Mouse (Mus musculus) neural tube, embryonic 13.5 days (tissue): Measurements from ENCODE around the gene 1700016K19Rik. TPM values are rescaled to one million over a fixed set of nuclear protein-coding genes. Genes with fewer than 3 reads are reported as not detected.
A peak's percentile ranks its signal among the peaks of the same experiment; 100 is the strongest.

Experiments used
- ATAC-seq: fragments of 200-750 bp; cut with Nextera tagmentation; 2 replicates; pipeline ENCODE4 v1.8.0; 2017; ENCODE audit warnings: low read depth, mild to moderate bottlenecking, moderate TSS enrichment, moderate library complexity
- H3K27ac ChIP-seq: fragments of 300-500 bp; sonication (generic); replicated peaks from 2 replicates; pipeline ENCODE4 v1.5.1; 2015; ENCODE audit warnings: moderate library complexity, mild to moderate bottlenecking, inconsistent platforms
- H3K27me3 ChIP-seq: fragments of 300-500 bp; sonication (generic); 2 replicates; pipeline ENCODE4 v1.6.1; 2015; ENCODE audit warnings: mild to moderate bottlenecking, inconsistent platforms
- H3K36me3 ChIP-seq: fragments of 300-500 bp; sonication (generic); 2 replicates; pipeline ENCODE4 v1.6.1; 2015; ENCODE audit warnings: mild to moderate bottlenecking, inconsistent platforms
- H3K4me1 ChIP-seq: fragments of 300-500 bp; sonication (generic); replicated peaks from 2 replicates; pipeline ENCODE4 v1.6.1; 2015; ENCODE audit warnings: inconsistent platforms
- H3K4me2 ChIP-seq: fragments of 300-500 bp; sonication (generic); 2 replicates; pipeline ENCODE4 v1.6.1; 2015; ENCODE audit warnings: inconsistent platforms, mild to moderate bottlenecking, moderate library complexity
- H3K4me3 ChIP-seq: fragments of 300-500 bp; sonication (generic); 2 replicates; pipeline ENCODE4 v1.5.1; 2015; ENCODE audit warnings: mild to moderate bottlenecking, inconsistent platforms
- H3K9ac ChIP-seq: fragments of 300-500 bp; sonication (generic); 2 replicates; pipeline ENCODE4 v1.6.1; 2015; ENCODE audit warnings: moderate library complexity, mild to moderate bottlenecking, inconsistent platforms
- H3K9me3 ChIP-seq: fragments of 300-500 bp; sonication (generic); 2 replicates; pipeline ENCODE4 v1.6.1; 2016; ENCODE audit warnings: inconsistent platforms
- WGBS: fragments of 180-500 bp; shearing (Covaris S2); methylation state at CpG from one replicate; pipeline ENCODE4 v1.1.7; 2015; 5-methylcytosine and 5-hydroxymethylcytosine counted together
- polyA plus RNA-seq: library from polyadenylated mRNA; unstranded; fragments of >200 nt; fragmentation: Nextera tagmentation; extraction: Ambion mirVana; gene quantifications from 2 replicates; pipeline ENCODE4 v1.2.1, GENCODE M21; 2015

1700016K19Rik gene
- polyA plus RNA-seq, result 0.43 and 0.68 TPM in 2 replicates

DNA sequence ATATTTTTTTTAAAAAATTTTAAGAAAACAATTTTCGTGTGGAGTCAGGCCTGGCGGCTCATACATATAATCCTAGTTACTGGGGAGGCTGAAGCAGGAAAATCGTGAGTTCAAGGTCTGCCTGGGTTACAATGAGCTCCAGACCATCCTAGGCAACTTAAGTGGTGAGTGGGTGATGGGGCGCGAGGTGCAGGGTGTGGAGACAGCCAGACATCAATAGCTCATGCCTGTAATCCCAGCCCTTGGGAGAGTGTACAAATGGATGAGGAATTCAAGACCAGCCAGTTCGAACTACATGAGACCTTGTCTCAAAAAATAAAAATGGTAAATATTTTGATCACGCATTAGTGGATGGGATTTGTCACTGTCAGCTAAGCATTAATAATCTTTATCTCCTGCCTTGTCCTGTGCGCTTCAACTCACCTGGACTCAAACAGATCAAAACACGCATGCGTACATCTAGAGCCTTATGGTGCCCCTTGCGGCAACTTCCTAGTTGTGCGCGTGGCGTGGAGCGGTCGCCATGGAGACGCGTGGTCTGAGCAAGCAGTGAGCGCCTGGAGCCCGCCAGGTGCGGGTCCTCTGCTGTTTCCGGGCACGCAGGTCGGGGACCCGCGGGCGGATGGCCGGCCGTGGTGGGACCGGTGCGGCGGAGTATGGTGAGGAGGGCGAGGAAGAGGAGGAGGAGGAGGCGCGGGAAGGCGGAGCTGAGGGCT is at the start of gene 1700016K19Rik:
Gene 1700016K19Rik, plus strand, starts transcription at position 473 of the 716 bp plus-strand sequence.
- 15% methylated on average over 34 of the region's 36 CpGs for WGBS
- Histone ChIP-seq H3K27ac (no peak within 1 kb of the TSS), H3K4me3 (peak within 1 kb of the TSS; percentile 56), H3K4me1 (peaks cover 8% of the 10 kb centered on the region), H3K36me3 (no peaks in the 10 kb centered on the region), H3K9ac (peak within 1 kb of the TSS; percentile 67), H3K4me2 (peak within 1 kb of the TSS; percentile 83), H3K9me3 (no peaks in the 10 kb centered on the region), H3K27me3 (peaks cover 20% of the 10 kb centered on the region)
- peak; percentile 93 for ATAC-seq

DNA sequence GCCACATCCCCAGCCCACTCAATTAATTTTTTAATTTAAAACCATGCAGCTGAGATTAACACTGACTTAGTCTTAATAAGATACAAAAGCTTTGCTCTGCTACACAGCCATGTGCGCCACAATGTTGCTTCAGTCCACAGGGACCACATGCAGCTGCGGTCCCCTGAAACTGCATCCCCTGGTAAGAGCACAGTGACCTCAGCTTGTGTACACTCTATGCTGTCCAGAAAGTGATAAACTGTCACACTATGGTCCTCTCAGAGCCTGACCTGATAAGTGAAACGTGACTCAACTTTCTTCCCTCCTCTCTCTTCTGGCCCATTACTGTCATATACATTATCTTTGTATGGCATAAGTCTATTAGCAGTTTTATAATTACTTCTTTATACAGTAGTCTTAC is 49.3 kb upstream of the 1700016K19Rik start:
- Histone ChIP-seq H3K9ac (no peak overlapping the region), H3K4me3 (no peak overlapping the region), H3K27ac (no peak overlapping the region), H3K36me3 (no peaks in the 10 kb centered on the region), H3K9me3 (no peaks in the 10 kb centered on the region), H3K4me2 (no peak overlapping the region), H3K27me3 (no peaks in the 10 kb centered on the region), H3K4me1 (peaks cover 26% of the 10 kb centered on the region)
- 41% methylated on average over 3 of the region's 3 CpGs for WGBS
- ATAC-seq, result no peak

GRCm38 (mm10) chr11:75951895-75952294 is 47.8 kb upstream of the 1700016K19Rik start:
- H3K9me3 ChIP-seq, result no peaks in the 10 kb centered on the region
- H3K36me3 ChIP-seq, result no peaks in the 10 kb centered on the region
- H3K27ac ChIP-seq, result no peak overlapping the region
- peaks cover 14% of the 10 kb centered on the region for H3K4me1 ChIP-seq
- no peak overlapping the region for H3K4me3 ChIP-seq
- WGBS, result 87% methylated on average over 5 of the region's 5 CpGs
- no peaks in the 10 kb centered on the region for H3K27me3 ChIP-seq
- no peak for ATAC-seq
- H3K4me2 ChIP-seq, result no peak overlapping the region
- H3K9ac ChIP-seq, result no peak overlapping the region

DNA sequence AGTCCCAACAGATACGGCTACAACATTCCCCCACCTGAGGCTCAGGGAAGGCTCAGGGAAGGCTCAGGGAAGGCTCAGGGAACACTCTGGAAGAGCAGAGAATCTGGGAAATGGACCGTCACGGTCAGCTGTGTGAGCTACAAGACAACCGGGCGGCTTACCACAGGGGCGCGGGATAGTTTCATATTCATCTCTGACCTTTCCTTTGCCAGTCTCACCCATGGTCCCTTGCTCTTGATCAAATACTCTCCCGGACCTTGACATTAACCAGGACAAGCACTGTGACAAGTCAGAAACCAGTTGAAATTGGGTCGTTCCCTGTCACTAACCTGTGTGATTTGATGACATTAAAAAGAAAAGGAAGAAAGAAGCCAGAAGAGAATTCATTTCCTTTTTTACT is 44.8 kb upstream of the 1700016K19Rik start:
- H3K4me1 ChIP-seq, result no peaks in the 10 kb centered on the region
- no peak overlapping the region for H3K4me2 ChIP-seq
- no peaks in the 10 kb centered on the region for H3K9me3 ChIP-seq
- no peak overlapping the region for H3K9ac ChIP-seq
- 93% methylated on average over 9 of the region's 9 CpGs for WGBS
- no peak overlapping the region for H3K4me3 ChIP-seq
- no peaks in the 10 kb centered on the region for H3K27me3 ChIP-seq
- no peak overlapping the region for H3K27ac ChIP-seq
- no peak for ATAC-seq
- no peaks in the 10 kb centered on the region for H3K36me3 ChIP-seq

GRCm38 (mm10) chr11:75956651-75957050 is 43.1 kb upstream of the 1700016K19Rik start:
- Histone ChIP-seq H3K27me3 (no peaks in the 10 kb centered on the region), H3K36me3 (no peaks in the 10 kb centered on the region), H3K4me3 (no peak overlapping the region), H3K9me3 (no peaks in the 10 kb centered on the region), H3K4me2 (no peak overlapping the region), H3K4me1 (no peaks in the 10 kb centered on the region), H3K9ac (no peak overlapping the region), H3K27ac (no peak overlapping the region)
- no peak for ATAC-seq
- 47% methylated on average over 8 of the region's 8 CpGs for WGBS

- WGBS, result 72% methylated on average over 17 of the region's 17 CpGs
- H3K27me3 ChIP-seq, result no peaks in the 10 kb centered on the region
- H3K9me3 ChIP-seq, result no peaks in the 10 kb centered on the region
- ATAC-seq, result no peak
- H3K4me1 ChIP-seq, result 0 out of 2 replicates have a peak, but pooled peaks cover 2% of the 10 kb centered on the region
- no peak overlapping the region for H3K4me3 ChIP-seq
- H3K4me2 ChIP-seq, result no peak overlapping the region
- H3K36me3 ChIP-seq, result no peaks in the 10 kb centered on the region
- no peak overlapping the region for H3K9ac ChIP-seq
- H3K27ac ChIP-seq, result no peak overlapping the region
Measured at GRCm38 (mm10) chr11:75957124-75957832, 42.4 kb upstream of the 1700016K19Rik start.

DNA sequence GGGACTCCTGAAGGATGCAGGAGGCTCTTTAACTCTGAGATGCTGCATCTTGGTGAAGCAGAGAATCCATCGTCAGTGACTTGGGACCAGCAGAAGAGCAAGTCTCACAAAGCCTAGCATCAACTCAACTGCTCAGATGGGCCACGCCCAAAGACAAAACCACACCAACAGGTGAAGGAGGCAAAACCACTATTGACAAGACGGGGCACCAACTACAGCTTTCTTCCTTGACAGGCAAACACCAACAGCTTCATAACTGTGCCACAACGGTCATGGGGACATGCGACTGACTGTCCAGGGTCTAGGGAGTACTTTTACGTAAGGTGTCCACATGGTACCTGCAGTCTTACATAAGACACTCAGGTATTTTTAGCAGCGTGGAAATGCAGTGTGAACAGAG is 37.9 kb upstream of the 1700016K19Rik start:
- H3K27ac ChIP-seq, result no peak overlapping the region
- no peaks in the 10 kb centered on the region for H3K9me3 ChIP-seq
- no peak overlapping the region for H3K4me3 ChIP-seq
- H3K4me2 ChIP-seq, result no peak overlapping the region
- no peak for ATAC-seq
- WGBS, result 91% methylated on average over 7 of the region's 7 CpGs
- H3K4me1 ChIP-seq, result peaks cover 34% of the 10 kb centered on the region
- H3K9ac ChIP-seq, result no peak overlapping the region
- H3K36me3 ChIP-seq, result no peaks in the 10 kb centered on the region
- H3K27me3 ChIP-seq, result peaks cover 22% of the 10 kb centered on the region

DNA sequence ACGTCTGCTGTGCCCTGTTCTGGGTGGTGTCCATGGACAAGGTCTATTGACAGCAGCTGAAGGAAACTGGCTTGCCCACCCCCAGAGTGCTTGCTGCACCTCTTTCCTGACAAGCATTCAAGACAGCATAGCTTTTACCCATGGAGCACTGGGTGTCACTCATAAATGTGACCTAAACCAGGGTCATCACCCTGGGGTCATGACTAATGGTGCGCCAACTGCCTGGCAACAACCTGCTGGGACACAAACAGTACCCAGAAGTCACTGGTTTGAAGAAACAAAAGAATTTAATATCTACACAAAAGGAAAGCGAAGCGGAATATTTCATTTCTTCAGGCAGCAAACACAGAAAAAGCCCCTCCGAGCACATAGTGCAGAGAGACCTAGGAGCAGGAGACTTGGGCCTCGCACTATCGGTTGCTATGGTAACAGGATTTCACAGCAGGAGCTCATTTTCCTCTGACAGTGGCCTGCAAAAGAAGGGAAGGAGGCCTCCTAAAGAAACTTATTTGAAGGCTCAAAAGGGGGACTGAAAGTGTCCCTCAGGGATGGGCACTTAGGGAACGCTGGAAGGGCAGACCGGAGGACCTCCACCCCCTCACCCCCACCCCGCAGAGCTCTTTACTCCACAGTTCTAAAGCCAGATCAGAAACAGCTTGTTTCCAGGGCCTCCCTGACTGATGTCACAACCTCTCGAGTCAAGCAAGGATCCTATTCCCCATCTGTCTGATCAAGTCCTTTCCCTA is 35.8 kb upstream of the 1700016K19Rik start:
- peaks cover 35% of the 10 kb centered on the region for H3K27me3 ChIP-seq
- 10% methylated on average over 11 of the region's 11 CpGs for WGBS

DNA sequence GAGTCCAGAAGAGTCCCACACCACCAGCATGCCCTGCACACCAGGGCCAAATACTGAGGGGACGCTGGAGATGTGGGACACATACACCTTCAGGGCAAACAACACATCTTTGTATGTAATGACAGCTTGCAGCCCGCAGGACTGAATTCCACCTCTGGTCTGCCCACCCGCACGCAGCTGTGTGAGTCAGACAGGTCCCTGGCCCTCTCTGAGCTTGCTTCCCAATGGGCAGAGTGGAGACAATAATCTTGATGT is 35.3 kb upstream of the 1700016K19Rik start:
- Histone ChIP-seq H3K9me3 (no peaks in the 10 kb centered on the region), H3K4me3 (no peak overlapping the region), H3K36me3 (no peaks in the 10 kb centered on the region), H3K4me2 (0 out of 2 replicates have a peak overlapping the region, but pooled peaks have one; percentile 4), H3K27me3 (peaks cover 39% of the 10 kb centered on the region), H3K9ac (0 out of 2 replicates have a peak overlapping the region, but pooled peaks have one; percentile 17), H3K4me1 (peaks cover 41% of the 10 kb centered on the region), H3K27ac (no peak overlapping the region; the same call in 1 of the 2 replicates)
- WGBS, result 29% methylated on average over 4 of the region's 4 CpGs
- ATAC-seq, result no peak

More for the DNA sequence above, 35.8 kb upstream of the 1700016K19Rik start:
- Histone ChIP-seq H3K4me3 (no peak overlapping the region), H3K9me3 (no peaks in the 10 kb centered on the region), H3K4me1 (peaks cover 41% of the 10 kb centered on the region), H3K27ac (peak overlapping the region; percentile 29; the same call in 1 of the 2 replicates), H3K36me3 (no peaks in the 10 kb centered on the region), H3K4me2 (0 out of 2 replicates have a peak overlapping the region, but pooled peaks have one; percentile 4), H3K9ac (0 out of 2 replicates have a peak overlapping the region, but pooled peaks have one; percentile 17)
- ATAC-seq, result no peak

DNA sequence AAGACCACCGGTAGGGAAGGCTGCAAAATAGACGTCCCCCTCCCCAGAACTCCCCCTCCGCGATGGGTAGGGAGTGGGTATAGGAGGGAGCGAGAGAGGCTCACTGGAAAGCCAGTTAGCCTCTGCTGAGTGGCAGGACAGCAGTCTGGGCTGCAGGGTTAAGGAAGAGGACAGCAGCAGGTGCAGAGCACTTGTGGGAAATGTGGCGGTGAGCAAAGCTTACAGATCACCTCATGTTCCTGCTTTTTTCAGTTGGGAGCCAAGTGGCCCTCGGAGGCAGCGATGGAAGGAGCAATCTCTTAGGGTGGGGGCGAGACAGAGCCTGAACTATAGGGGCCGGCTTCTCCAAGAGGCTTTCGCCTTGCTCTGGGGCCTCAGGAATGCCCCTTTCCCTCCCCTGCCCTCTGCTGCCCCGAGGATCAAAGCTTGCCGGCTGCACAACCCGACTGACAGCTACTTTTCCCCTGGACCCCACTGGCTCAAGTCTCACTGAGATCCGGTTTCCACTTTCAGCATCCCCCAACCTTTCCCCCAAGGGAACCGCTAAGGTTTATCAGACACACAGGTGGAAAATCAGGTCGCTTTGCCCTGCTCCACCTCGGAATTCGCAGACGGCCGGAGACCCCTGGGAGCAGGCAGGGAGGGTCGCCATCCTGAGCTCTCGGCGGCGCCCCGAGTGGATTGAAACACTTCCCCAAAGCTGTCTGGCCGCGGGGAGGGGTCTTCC is 33.9 kb upstream of the 1700016K19Rik start:
- Histone ChIP-seq H3K36me3 (no peaks in the 10 kb centered on the region), H3K4me2 (peak overlapping the region; percentile 98), H3K4me3 (peak overlapping the region; percentile 57), H3K4me1 (peaks cover 41% of the 10 kb centered on the region), H3K9ac (peak overlapping the region; percentile 71), H3K27ac (no peak overlapping the region), H3K9me3 (no peaks in the 10 kb centered on the region), H3K27me3 (peaks cover 39% of the 10 kb centered on the region)
- no peak for ATAC-seq
- WGBS, result 5% methylated on average over 28 of the region's 28 CpGs

DNA sequence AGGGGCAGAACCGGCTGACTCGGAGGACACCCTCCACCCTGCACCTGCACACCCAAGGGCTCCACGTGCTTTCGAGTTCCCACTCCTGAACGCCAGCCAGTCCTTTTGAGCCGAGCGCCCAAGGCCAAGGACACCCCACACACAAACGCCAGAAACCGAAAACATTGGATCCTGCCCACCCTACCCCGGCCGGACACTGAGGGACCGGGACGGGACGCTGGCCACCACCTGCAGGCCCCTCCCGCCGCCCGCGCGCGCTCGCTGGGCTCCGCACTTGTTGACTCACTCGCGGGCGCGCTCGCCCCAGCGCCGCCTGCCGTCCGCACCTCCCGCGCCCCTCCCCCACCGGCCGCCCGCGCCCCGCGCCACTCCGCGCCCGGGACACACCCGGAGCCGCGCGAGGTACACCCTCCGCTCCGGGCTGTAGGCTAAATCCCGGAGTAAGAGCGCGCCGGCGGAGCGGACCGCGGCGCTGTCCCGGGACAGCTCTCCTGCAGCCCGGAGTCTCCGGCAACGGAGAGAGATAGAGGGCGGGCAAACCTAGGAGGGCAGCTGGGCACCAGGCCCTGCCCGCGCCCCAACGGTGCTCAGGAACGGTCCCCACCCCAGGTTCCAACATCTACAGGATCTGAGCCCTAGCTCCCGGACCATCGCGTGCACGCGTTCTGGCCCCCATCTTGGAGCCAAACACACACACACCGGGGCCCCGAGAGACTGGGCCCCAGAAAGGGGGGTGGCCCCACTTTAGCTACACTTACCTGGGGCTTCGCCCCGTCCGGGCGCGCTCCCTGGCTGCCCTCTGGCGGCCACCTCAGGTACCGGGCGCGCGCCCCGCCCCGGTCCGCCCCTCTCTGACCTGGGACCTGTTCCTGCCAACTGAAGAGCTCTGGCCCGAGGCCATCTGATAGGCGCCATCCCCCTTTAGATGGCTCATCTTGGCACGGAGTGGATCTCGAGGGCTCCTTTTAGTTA is 33.0 kb upstream of the 1700016K19Rik start:
- H3K9ac ChIP-seq, result peak overlapping the region; percentile 71
- no peak overlapping the region for H3K27ac ChIP-seq
- H3K4me2 ChIP-seq, result peak overlapping the region; percentile 98
- peak; percentile 62 for ATAC-seq
- H3K36me3 ChIP-seq, result no peaks in the 10 kb centered on the region
- H3K9me3 ChIP-seq, result no peaks in the 10 kb centered on the region
- peaks cover 39% of the 10 kb centered on the region for H3K27me3 ChIP-seq
- WGBS, result under 1% methylated on average over 90 of the region's 90 CpGs
- H3K4me3 ChIP-seq, result peak overlapping the region; percentile 57
- peaks cover 41% of the 10 kb centered on the region for H3K4me1 ChIP-seq
